Mouse (Mus musculus) neural tube, embryonic 14.5 days (tissue): Measurements from ENCODE around the gene Spata46. TPM values are rescaled to one million over a fixed set of nuclear protein-coding genes. Genes with fewer than 3 reads are reported as not detected.

Experiments used
- ATAC-seq: fragments of 200-750 bp; cut with Nextera tagmentation; 2 replicates; pipeline ENCODE4 v1.8.0; 2017; ENCODE audit warnings: low read depth, mild to moderate bottlenecking, moderate TSS enrichment, moderate library complexity
- H3K27ac ChIP-seq: fragments of 300-500 bp; sonication (generic); 2 replicates; pipeline ENCODE4 v1.5.1; 2014; ENCODE audit warnings: low read depth, mild to moderate bottlenecking, control low read depth, low read length, moderate library complexity, mixed read lengths
- H3K27me3 ChIP-seq: fragments of 300-500 bp; sonication (generic); 2 replicates; pipeline ENCODE4 v1.6.1; 2014; ENCODE audit warnings: low read length; ENCODE audit not compliant: control insufficient read depth, insufficient read depth
- H3K36me3 ChIP-seq: fragments of 300-500 bp; sonication (generic); 2 replicates; pipeline ENCODE4 v1.6.1; 2014; ENCODE audit warnings: low read length, mixed read lengths; ENCODE audit not compliant: control insufficient read depth, insufficient read depth
- H3K4me1 ChIP-seq: fragments of 300-500 bp; sonication (generic); 2 replicates; pipeline ENCODE4 v1.6.1; 2014; ENCODE audit warnings: low read length; ENCODE audit not compliant: control insufficient read depth, insufficient read depth
- H3K4me2 ChIP-seq: fragments of 300-500 bp; sonication (generic); 2 replicates; pipeline ENCODE4 v1.6.1; 2014; ENCODE audit warnings: mild to moderate bottlenecking, low read depth, low read length, control low read depth
- H3K4me3 ChIP-seq: fragments of 300-500 bp; sonication (generic); 2 replicates; pipeline ENCODE4 v1.5.1; 2014; ENCODE audit warnings: low read depth, low read length, control low read depth, mixed read lengths
- H3K9ac ChIP-seq: fragments of 300-500 bp; sonication (generic); replicated peaks from 2 replicates; pipeline ENCODE4 v1.6.1; 2014; ENCODE audit warnings: low read depth, mild to moderate bottlenecking, control low read depth, low read length, mixed read lengths
- H3K9me3 ChIP-seq: fragments of 300-500 bp; sonication (generic); 2 replicates; pipeline ENCODE4 v1.6.1; 2016; ENCODE audit warnings: low read length; ENCODE audit not compliant: control insufficient read depth
- WGBS: fragments of 180-500 bp; shearing (Covaris S2); extraction: QIAGEN DNeasy Blood & Tissue Kit; methylation state at CpG from one replicate; pipeline ENCODE4 v1.1.7; 2014; 5-methylcytosine and 5-hydroxymethylcytosine counted together
- polyA plus RNA-seq: library from polyadenylated mRNA; unstranded; fragments of >200 nt; fragmentation: Nextera tagmentation; extraction: Ambion mirVana; gene quantifications from 2 replicates; pipeline ENCODE4 v1.2.1, GENCODE M21; 2014

The Spata46 gene
- polyA plus RNA-seq, 1 experiment from 2014 or later, result 1.9 TPM

GRCm38 (mm10) chr1:170294786-170295570, 13.6 kb upstream of the Spata46 start:
- Histone ChIP-seq H3K36me3 (no peaks in the 10 kb centered on the region), H3K4me3 (no peak overlapping the region), H3K9ac (no peak overlapping the region), H3K4me2 (no peak overlapping the region), H3K27ac (no peak overlapping the region), H3K27me3 (no peaks in the 10 kb centered on the region), H3K9me3 (no peaks in the 10 kb centered on the region), H3K4me1 (no peaks in the 10 kb centered on the region)
- no peak for ATAC-seq
- WGBS, result 67% methylated on average over 15 of the region's 15 CpGs

- Histone ChIP-seq H3K4me2 (no peak overlapping the region), H3K4me1 (no peaks in the 10 kb centered on the region), H3K36me3 (no peaks in the 10 kb centered on the region), H3K27me3 (no peaks in the 10 kb centered on the region), H3K4me3 (no peak overlapping the region), H3K9ac (no peak overlapping the region), H3K9me3 (no peaks in the 10 kb centered on the region), H3K27ac (no peak overlapping the region)
- no peak for ATAC-seq
- 92% methylated on average over 4 of the region's 4 CpGs for WGBS
These were observed 9.1 kb upstream of the Spata46 start for GRCm38 (mm10) chr1:170299496-170299895.

- no peaks in the 10 kb centered on the region for H3K4me1 ChIP-seq
- H3K27me3 ChIP-seq, result no peaks in the 10 kb centered on the region
- H3K36me3 ChIP-seq, result no peaks in the 10 kb centered on the region
- no peak for ATAC-seq
- WGBS, result 97% methylated on average over 9 of the region's 9 CpGs
- no peak overlapping the region for H3K27ac ChIP-seq
- H3K9me3 ChIP-seq, result no peaks in the 10 kb centered on the region
- H3K9ac ChIP-seq, result no peak overlapping the region
- no peak overlapping the region for H3K4me3 ChIP-seq
- H3K4me2 ChIP-seq, result no peak overlapping the region
These were observed 6.9 kb upstream of the Spata46 start for GRCm38 (mm10) chr1:170301686-170302085.

GRCm38 (mm10) chr1:170302456-170302855, 6.1 kb upstream of the Spata46 start:
- H3K9ac ChIP-seq, result no peak overlapping the region
- H3K4me2 ChIP-seq, result no peak overlapping the region
- no peaks in the 10 kb centered on the region for H3K9me3 ChIP-seq
- no peaks in the 10 kb centered on the region for H3K36me3 ChIP-seq
- no peaks in the 10 kb centered on the region for H3K27me3 ChIP-seq
- 82% methylated on average over 6 of the region's 6 CpGs for WGBS
- ATAC-seq, result no peak
- no peak overlapping the region for H3K4me3 ChIP-seq
- H3K27ac ChIP-seq, result no peak overlapping the region
- H3K4me1 ChIP-seq, result no peaks in the 10 kb centered on the region

- no peak for ATAC-seq
- H3K27me3 ChIP-seq, result no peaks in the 10 kb centered on the region
- H3K9ac ChIP-seq, result no peak overlapping the region
- no peaks in the 10 kb centered on the region for H3K9me3 ChIP-seq
- no peaks in the 10 kb centered on the region for H3K36me3 ChIP-seq
- no peaks in the 10 kb centered on the region for H3K4me1 ChIP-seq
- H3K27ac ChIP-seq, result no peak overlapping the region
- H3K4me3 ChIP-seq, result no peak overlapping the region
- WGBS, result 39% methylated on average over 6 of the region's 6 CpGs
- no peak overlapping the region for H3K4me2 ChIP-seq
These were observed 5.5 kb upstream of the Spata46 start for GRCm38 (mm10) chr1:170303103-170303502.

- 93% methylated on average over 10 of the region's 10 CpGs for WGBS
- ATAC-seq, result no peak
- H3K9ac ChIP-seq, result no peak overlapping the region
- H3K27me3 ChIP-seq, result no peaks in the 10 kb centered on the region
- H3K4me2 ChIP-seq, result no peak overlapping the region
- H3K36me3 ChIP-seq, result no peaks in the 10 kb centered on the region
- H3K4me3 ChIP-seq, result no peak overlapping the region
- no peaks in the 10 kb centered on the region for H3K9me3 ChIP-seq
- H3K4me1 ChIP-seq, result no peaks in the 10 kb centered on the region
- H3K27ac ChIP-seq, result no peak overlapping the region
These were observed 3.6 kb upstream of the Spata46 start for GRCm38 (mm10) chr1:170305002-170305401.

- no peak within 1 kb of the TSS for H3K27ac ChIP-seq
- H3K9ac ChIP-seq, result no peak within 1 kb of the TSS
- no peaks in the 10 kb centered on the region for H3K27me3 ChIP-seq
- H3K4me1 ChIP-seq, result no peaks in the 10 kb centered on the region
- no peak within 1 kb of the TSS for H3K4me3 ChIP-seq
- no peak for ATAC-seq
- WGBS, result 95% methylated on average over 4 of the region's 4 CpGs
- H3K4me2 ChIP-seq, result no peak within 1 kb of the TSS
- no peaks in the 10 kb centered on the region for H3K36me3 ChIP-seq
- H3K9me3 ChIP-seq, result no peaks in the 10 kb centered on the region
These were observed 2.4 kb upstream of the Spata46 start, which contains the start of gene Gm7694 for GRCm38 (mm10) chr1:170306232-170306631. TSS of gene Gm7694 (minus strand) at chr1:170306332.

GRCm38 (mm10) chr1:170311431-170311830, 2.8 kb downstream of the Spata46 start:
- H3K27me3 ChIP-seq, result no peaks in the 10 kb centered on the region
- 81% methylated on average over 6 of the region's 6 CpGs for WGBS
- no peak overlapping the region for H3K27ac ChIP-seq
- H3K4me1 ChIP-seq, result no peaks in the 10 kb centered on the region
- no peak overlapping the region for H3K9ac ChIP-seq
- no peaks in the 10 kb centered on the region for H3K36me3 ChIP-seq
- no peak overlapping the region for H3K4me3 ChIP-seq
- ATAC-seq, result no peak
- H3K4me2 ChIP-seq, result no peak overlapping the region
- no peaks in the 10 kb centered on the region for H3K9me3 ChIP-seq

GRCm38 (mm10) chr1:170322046-170322445, 13.4 kb downstream of the Spata46 start:
- H3K9me3 ChIP-seq, result no peaks in the 10 kb centered on the region
- WGBS, result 86% methylated on average over 2 of the region's 2 CpGs

More at GRCm38 (mm10) chr1:170322046-170322445, 13.4 kb downstream of the Spata46 start:
- Histone ChIP-seq H3K27me3 (no peaks in the 10 kb centered on the region), H3K4me2 (no peak overlapping the region), H3K4me1 (no peaks in the 10 kb centered on the region), H3K27ac (no peak overlapping the region), H3K9ac (no peak overlapping the region), H3K36me3 (no peaks in the 10 kb centered on the region), H3K4me3 (no peak overlapping the region)
- ATAC-seq, result no peak
